Mouse (Mus musculus) myocyte (in vitro differentiated cells): ENCODE data around the gene Rptor. TPM values are rescaled to one million over a fixed set of nuclear protein-coding genes. Genes with fewer than 3 reads are reported as not detected.
A peak's percentile ranks its signal among the peaks of the same experiment; 100 is the strongest.

Experiments used
- H3K27me3 ChIP-seq: one replicate; pipeline ENCODE4 v1.6.1; 2011; ENCODE audit not compliant: control insufficient read depth, insufficient read depth, insufficient read length
- H3K36me3 ChIP-seq: one replicate; pipeline ENCODE4 v1.6.1; 2011; ENCODE audit not compliant: control insufficient read depth, insufficient read depth
- H3K4me2 ChIP-seq: one replicate; pipeline ENCODE4 v1.6.1; 2011; ENCODE audit warnings: low read depth, control low read depth
- H3K4me3 ChIP-seq: one replicate; pipeline ENCODE4 v1.5.1; 2011; ENCODE audit warnings: mild to moderate bottlenecking, control low read depth, moderate library complexity
- H3K79me2 ChIP-seq: one replicate; pipeline ENCODE4 v1.6.1; 2011; ENCODE audit not compliant: control insufficient read depth, insufficient read depth
- H3ac ChIP-seq: one replicate; pipeline ENCODE4 v1.6.1; 2011; ENCODE audit not compliant: control insufficient read depth, insufficient read length
- CEBPB ChIP-seq: IDR thresholded peaks from 2 replicates; pipeline ENCODE4 v1.6.1; 2011; ENCODE audit warnings: mild to moderate bottlenecking, moderate library complexity; ENCODE audit not compliant: poor library complexity, insufficient read depth, severe bottlenecking
- E2F4 ChIP-seq: IDR thresholded peaks from one replicate; pipeline ENCODE4 v1.6.1; 2011; ENCODE audit warnings: mild to moderate bottlenecking, control low read depth, moderate library complexity; ENCODE audit not compliant: insufficient read depth
- MAX ChIP-seq: IDR thresholded peaks from one replicate; pipeline ENCODE4 v1.6.1; 2011; ENCODE audit warnings: low read depth, mild to moderate bottlenecking, control low read depth
- MYOD1 ChIP-seq, 3 experiments: IDR thresholded peaks; one replicate each; pipeline ENCODE4 v1.6.1; 2011; ENCODE audit warnings: control low read depth in 2 of 3, low read depth in 2 of 3, mild to moderate bottlenecking in 2 of 3, moderate library complexity in 1 of 3; ENCODE audit not compliant: insufficient read length in 2 of 3, control insufficient read depth in 1 of 3
- MYOG ChIP-seq, 3 experiments: IDR thresholded peaks; one replicate each; pipeline ENCODE4 v1.6.1; 2011; ENCODE audit warnings: control low read depth in 2 of 3, low read depth in 2 of 3, mild to moderate bottlenecking in 2 of 3; ENCODE audit not compliant: insufficient read length in 2 of 3, control insufficient read depth in 1 of 3, insufficient read depth in 1 of 3
- POLR2A ChIP-seq: IDR thresholded peaks from one replicate; pipeline ENCODE4 v1.6.1; 2011; ENCODE audit warnings: low read depth, mild to moderate bottlenecking, control low read depth, moderate library complexity; ENCODE audit not compliant: insufficient read length
- POLR2AphosphoS2 ChIP-seq: IDR thresholded peaks from one replicate; pipeline ENCODE4 v1.6.1; 2011; ENCODE audit warnings: low read depth, control low read depth; ENCODE audit not compliant: insufficient read length
- REST ChIP-seq: IDR thresholded peaks from one replicate; pipeline ENCODE4 v1.6.1; 2011; ENCODE audit warnings: mild to moderate bottlenecking, control low read depth, moderate library complexity; ENCODE audit not compliant: insufficient read depth, insufficient read length
- SRF ChIP-seq: IDR thresholded peaks from one replicate; pipeline ENCODE4 v1.6.1; 2011; ENCODE audit warnings: low read depth; ENCODE audit not compliant: control insufficient read depth, insufficient read length
- TCF12 ChIP-seq: IDR thresholded peaks from one replicate; pipeline ENCODE4 v1.6.1; 2011; ENCODE audit warnings: mild to moderate bottlenecking, control low read depth; ENCODE audit not compliant: poor library complexity, insufficient read depth, severe bottlenecking
- TCF3 ChIP-seq: IDR thresholded peaks from one replicate; pipeline ENCODE4 v1.6.1; 2011; ENCODE audit warnings: low read depth, control low read depth; ENCODE audit not compliant: insufficient read length
- USF1 ChIP-seq: IDR thresholded peaks from one replicate; pipeline ENCODE4 v1.6.1; 2011; ENCODE audit warnings: low read depth, mild to moderate bottlenecking, control low read depth, moderate library complexity
- polyA plus RNA-seq: library from polyadenylated mRNA; unstranded; fragments of >200 nt; fragmentation: generic; extraction: Trizol; gene quantifications from one replicate; pipeline ENCODE4 v1.2.1, GENCODE M21; 2012; ENCODE audit warnings: missing spikeins

Rptor gene
- polyA plus RNA-seq, 1 experiment, result 59.5 TPM

GRCm38 (mm10) chr11:119814035-119814558 is 211.4 kb downstream of the Rptor start:
- Histone ChIP-seq H3K36me3 (peaks cover 5% of the 10 kb centered on the region), H3ac (no peak overlapping the region), H3K4me2 (no peak overlapping the region), H3K27me3 (no peaks in the 10 kb centered on the region), H3K4me3 (no peak overlapping the region), H3K79me2 (no peaks in the 10 kb centered on the region)
- no peak for TF ChIP-seq CEBPB
- no peak for TF ChIP-seq MAX
- TF ChIP-seq POLR2A, result no peak
- TF ChIP-seq E2F4, result no peak

GRCm38 (mm10) chr11:119816798-119817361 is 214.2 kb downstream of the Rptor start:
- H3K4me2 ChIP-seq, result peak overlapping the region; percentile 59
- peaks cover 14% of the 10 kb centered on the region for H3K36me3 ChIP-seq
- H3K79me2 ChIP-seq, result no peaks in the 10 kb centered on the region
- no peak overlapping the region for H3K4me3 ChIP-seq
- no peak for TF ChIP-seq E2F4
- TF ChIP-seq MAX, result no peak
- no peak for TF ChIP-seq POLR2AphosphoS2
- no peak for TF ChIP-seq USF1
- peak; percentile 91 for TF ChIP-seq TCF3
- TF ChIP-seq POLR2A, result peak; percentile 16
- TF ChIP-seq REST, result no peak
- peak; percentile 77 to 100 (median 96) for TF ChIP-seq MYOG (IDR thresholded peaks at IDR 0.05; ENCODE audit: control insufficient read depth in 1 of 3, insufficient read depth in 1 of 3, insufficient read length in 2 of 3, low read depth in 2 of 3)
- no peak for TF ChIP-seq CEBPB
- TF ChIP-seq TCF12, result peak; percentile 96
- no peak for TF ChIP-seq SRF
- TF ChIP-seq MYOD1 (IDR thresholded peaks at IDR 0.05; ENCODE audit: control insufficient read depth in 1 of 3, insufficient read length in 2 of 3, low read depth in 2 of 3), result peak; percentile 54 to 97 (median 91)
- H3ac ChIP-seq, result no peak overlapping the region
- H3K27me3 ChIP-seq, result no peaks in the 10 kb centered on the region

GRCm38 (mm10) chr11:119817362-119817837 is 214.7 kb downstream of the Rptor start:
- H3K79me2 ChIP-seq, result no peaks in the 10 kb centered on the region
- TF ChIP-seq TCF3 (no peak), POLR2AphosphoS2 (no peak), TCF12 (no peak)
- no peaks in the 10 kb centered on the region for H3K27me3 ChIP-seq
- H3K36me3 ChIP-seq, result peaks cover 14% of the 10 kb centered on the region
- no peak overlapping the region for H3ac ChIP-seq
- H3K4me2 ChIP-seq, result peak overlapping the region; percentile 39
- H3K4me3 ChIP-seq, result no peak overlapping the region

GRCm38 (mm10) chr11:119817898-119818297 is 215.2 kb downstream of the Rptor start:
- Histone ChIP-seq H3K27me3 (no peaks in the 10 kb centered on the region), H3K79me2 (no peaks in the 10 kb centered on the region), H3K36me3 (peaks cover 14% of the 10 kb centered on the region)

GRCm38 (mm10) chr11:119821514-119821913 is 218.8 kb downstream of the Rptor start:
- Histone ChIP-seq H3K4me3 (no peak overlapping the region), H3ac (no peak overlapping the region), H3K36me3 (peaks cover 11% of the 10 kb centered on the region), H3K27me3 (no peaks in the 10 kb centered on the region), H3K79me2 (no peaks in the 10 kb centered on the region), H3K4me2 (no peak overlapping the region)
- no peak for TF ChIP-seq TCF12
- no peak for TF ChIP-seq MAX
- no peak for TF ChIP-seq CEBPB
- TF ChIP-seq SRF, result no peak
- no peak for TF ChIP-seq POLR2A
- no peak for TF ChIP-seq REST
- TF ChIP-seq MYOD1 (IDR thresholded peaks at IDR 0.05; ENCODE audit: control insufficient read depth in 1 of 3, insufficient read length in 2 of 3, low read depth in 2 of 3), result no peak

More at GRCm38 (mm10) chr11:119817898-119818297, 215.2 kb downstream of the Rptor start:
- no peak for TF ChIP-seq SRF
- peak in 2 of 3 experiments; percentile 48 to 80 for TF ChIP-seq MYOD1 (IDR thresholded peaks at IDR 0.05; ENCODE audit: control insufficient read depth in 1 of 3, insufficient read length in 2 of 3, low read depth in 2 of 3)
- TF ChIP-seq MYOG (IDR thresholded peaks at IDR 0.05; ENCODE audit: control insufficient read depth in 1 of 3, insufficient read depth in 1 of 3, insufficient read length in 2 of 3, low read depth in 2 of 3), result peak in 1 of 3 experiments; percentile 74
- no peak overlapping the region for H3K4me3 ChIP-seq
- H3ac ChIP-seq, result no peak overlapping the region
- peak overlapping the region; percentile 39 for H3K4me2 ChIP-seq

- Histone ChIP-seq H3K79me2 (no peaks in the 10 kb centered on the region), H3K27me3 (no peaks in the 10 kb centered on the region), H3ac (no peak overlapping the region), H3K4me3 (no peak overlapping the region), H3K36me3 (peaks cover 26% of the 10 kb centered on the region), H3K4me2 (no peak overlapping the region)
- TF ChIP-seq MAX, result no peak
- TF ChIP-seq POLR2A, result no peak
- no peak for TF ChIP-seq SRF
- peak in 2 of 3 experiments; percentile 82 to 89 for TF ChIP-seq MYOD1 (IDR thresholded peaks at IDR 0.05; ENCODE audit: control insufficient read depth in 1 of 3, insufficient read length in 2 of 3, low read depth in 2 of 3)
- peak in 2 of 3 experiments; percentile 56 to 83 for TF ChIP-seq MYOG (IDR thresholded peaks at IDR 0.05; ENCODE audit: control insufficient read depth in 1 of 3, insufficient read depth in 1 of 3, insufficient read length in 2 of 3, low read depth in 2 of 3)
- TF ChIP-seq TCF12, result no peak
- no peak for TF ChIP-seq POLR2AphosphoS2
- TF ChIP-seq USF1, result no peak
- TF ChIP-seq CEBPB, result no peak
- TF ChIP-seq E2F4, result no peak
- TF ChIP-seq TCF3, result peak; percentile 30
- TF ChIP-seq REST, result no peak
These were observed 221.5 kb downstream of the Rptor start for GRCm38 (mm10) chr11:119824072-119824649.
